Mouse (Mus musculus) hindbrain, embryonic 16.5 days (tissue): ENCODE measurements at regions not wholly inside any gene's neighbourhood (a gene's known extent, or its start where the extent isn't known, plus 50 kb on each side); places are given as distances from the start of the nearest gene placed in this dataset.

ENCODE experiments used
- ATAC-seq: fragments of 200-750 bp; cut with Nextera tagmentation; 2 replicates; pipeline ENCODE4 v1.8.0; 2017; ENCODE audit warnings: moderate TSS enrichment, moderate library complexity
- H3K27ac ChIP-seq: fragments of 300-500 bp; sonication (generic); 2 replicates; pipeline ENCODE4 v1.5.1; 2014; ENCODE audit warnings: low read depth, mild to moderate bottlenecking, control low read depth, low read length, moderate library complexity
- H3K27me3 ChIP-seq: fragments of 300-500 bp; sonication (generic); replicated peaks from 2 replicates; pipeline ENCODE4 v1.6.1; 2014; ENCODE audit warnings: low read length; ENCODE audit not compliant: control insufficient read depth, insufficient read depth
- H3K36me3 ChIP-seq: fragments of 300-500 bp; sonication (generic); 2 replicates; pipeline ENCODE4 v1.6.1; 2014; ENCODE audit warnings: mild to moderate bottlenecking, low read length, moderate library complexity, mixed read lengths; ENCODE audit not compliant: control insufficient read depth, insufficient read depth
- H3K4me1 ChIP-seq: fragments of 300-500 bp; sonication (generic); 2 replicates; pipeline ENCODE4 v1.6.1; 2014; ENCODE audit warnings: low read depth, low read length; ENCODE audit not compliant: control insufficient read depth, insufficient read depth
- H3K4me2 ChIP-seq: fragments of 300-500 bp; sonication (generic); 2 replicates; pipeline ENCODE4 v1.6.1; 2014; ENCODE audit warnings: mild to moderate bottlenecking, low read length, control low read depth, moderate library complexity
- H3K4me3 ChIP-seq: fragments of 300-500 bp; sonication (generic); 2 replicates; pipeline ENCODE4 v1.5.1; 2014; ENCODE audit warnings: mild to moderate bottlenecking, low read length, control low read depth, moderate library complexity
- H3K9ac ChIP-seq: fragments of 300-500 bp; sonication (generic); 2 replicates; pipeline ENCODE4 v1.6.1; 2014; ENCODE audit warnings: low read depth, mild to moderate bottlenecking, control low read depth, low read length, moderate library complexity
- H3K9me3 ChIP-seq: fragments of 300-500 bp; sonication (generic); 2 replicates; pipeline ENCODE4 v1.6.1; 2014; ENCODE audit warnings: mild to moderate bottlenecking, low read length, moderate library complexity; ENCODE audit not compliant: control insufficient read depth
- WGBS: fragments of 180-500 bp; shearing (Covaris S2); extraction: QIAGEN DNeasy Blood & Tissue Kit; methylation state at CpG from one replicate; pipeline ENCODE4 v1.1.7; 2014; 5-methylcytosine and 5-hydroxymethylcytosine counted together

DNA sequence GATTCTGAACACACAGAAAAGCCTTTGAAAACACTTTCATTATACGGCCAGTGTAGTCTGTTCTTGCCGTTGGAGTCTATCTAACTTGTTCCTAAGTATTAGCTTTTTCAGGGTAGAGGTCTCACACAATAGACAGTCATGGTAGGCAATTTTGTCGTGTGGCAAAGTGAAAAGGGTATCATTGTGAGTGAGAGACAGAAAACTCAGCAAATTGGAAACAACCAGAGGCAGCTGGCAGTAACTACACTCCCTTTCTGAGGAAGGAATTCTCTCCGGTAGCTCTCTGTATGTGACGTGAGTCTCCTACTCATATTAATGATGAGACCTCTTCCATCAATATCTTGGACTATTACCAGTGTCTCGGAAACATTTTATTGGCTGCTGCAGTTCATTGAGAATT, 413.8 kb upstream of the Hnrnpa3 start:
- 0 out of 2 replicates have a peak overlapping the region, but pooled peaks have one; percentile 9 for H3K27ac ChIP-seq
- peaks cover 14% of the 10 kb centered on the region for H3K4me1 ChIP-seq
- no peaks in the 10 kb centered on the region for H3K27me3 ChIP-seq
- 40% methylated on average over 6 of the region's 6 CpGs for WGBS
- H3K36me3 ChIP-seq = no peaks in the 10 kb centered on the region
- no peaks in the 10 kb centered on the region for H3K9me3 ChIP-seq
- no peak overlapping the region for H3K4me3 ChIP-seq
- no peak for ATAC-seq
- H3K4me2 ChIP-seq = no peak overlapping the region
- no peak overlapping the region for H3K9ac ChIP-seq

DNA sequence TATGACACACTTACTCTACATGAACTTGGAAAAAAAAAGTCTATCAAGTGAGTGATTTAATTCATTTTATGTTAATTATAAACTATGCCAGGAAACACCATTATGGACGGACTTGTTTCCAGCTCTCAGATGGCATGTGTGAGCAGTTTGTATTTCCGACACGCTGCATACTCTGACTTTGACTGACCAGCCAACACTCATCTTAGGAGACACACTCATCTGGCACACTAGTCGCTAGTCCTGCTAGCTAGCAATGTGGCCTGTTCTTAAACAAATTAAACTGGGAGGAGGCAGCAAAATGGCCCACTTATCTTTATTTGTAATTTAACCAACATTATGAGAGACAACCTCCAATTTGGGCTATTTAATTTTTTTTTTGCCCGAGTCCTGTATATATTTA, 413.4 kb upstream of the Hnrnpa3 start:
- WGBS = 53% methylated on average over 5 of the region's 5 CpGs
- peak overlapping the region; percentile 46 for H3K4me2 ChIP-seq
- no peaks in the 10 kb centered on the region for H3K36me3 ChIP-seq
- no peak overlapping the region for H3K9ac ChIP-seq
- no peaks in the 10 kb centered on the region for H3K27me3 ChIP-seq
- no peak for ATAC-seq
- H3K27ac ChIP-seq = peak overlapping the region; percentile 31; the same call in 1 of the 2 replicates
- H3K4me1 ChIP-seq = peaks cover 14% of the 10 kb centered on the region
- no peaks in the 10 kb centered on the region for H3K9me3 ChIP-seq
- H3K4me3 ChIP-seq = no peak overlapping the region

DNA sequence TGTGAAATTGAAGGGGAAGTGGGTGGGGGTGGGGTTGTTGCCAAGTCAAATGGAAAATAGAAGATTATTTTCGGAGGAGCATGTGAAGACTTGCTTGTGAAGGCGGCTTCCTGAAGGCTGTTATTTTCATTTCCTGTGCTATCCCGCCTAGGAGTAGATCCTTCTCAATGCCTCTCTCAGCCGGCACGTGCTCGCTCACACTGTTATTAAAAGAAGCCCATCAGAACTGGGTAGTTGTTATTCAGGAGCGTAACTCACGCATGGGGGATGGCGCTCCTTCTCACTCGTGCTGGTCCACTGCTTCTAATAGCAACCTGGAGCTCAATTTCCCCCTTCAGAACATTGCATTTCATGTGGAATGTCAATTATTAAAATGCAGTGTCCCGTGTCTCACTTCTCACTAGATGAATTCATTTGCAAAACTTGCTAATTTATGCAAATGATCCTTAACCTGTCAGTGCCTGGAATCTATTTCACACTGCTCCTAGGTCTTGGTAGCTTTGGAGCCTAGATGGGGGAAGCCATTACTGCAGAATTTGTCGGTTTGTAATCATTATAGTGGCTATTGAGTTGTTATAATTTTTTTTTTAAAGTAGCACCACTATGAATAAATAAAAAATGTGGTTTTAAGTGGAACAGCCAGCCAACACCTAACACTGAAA, 412.8 kb upstream of the Hnrnpa3 start:
- Histone ChIP-seq H3K36me3 (no peaks in the 10 kb centered on the region), H3K27me3 (no peaks in the 10 kb centered on the region), H3K9ac (no peak overlapping the region), H3K9me3 (no peaks in the 10 kb centered on the region), H3K4me1 (peaks cover 14% of the 10 kb centered on the region), H3K4me3 (no peak overlapping the region), H3K4me2 (peak overlapping the region; percentile 46), H3K27ac (peak overlapping the region; percentile 31; the same call in 1 of the 2 replicates)
- 10% methylated on average over 12 of the region's 12 CpGs for WGBS
- ATAC-seq = peak; percentile 86

DNA sequence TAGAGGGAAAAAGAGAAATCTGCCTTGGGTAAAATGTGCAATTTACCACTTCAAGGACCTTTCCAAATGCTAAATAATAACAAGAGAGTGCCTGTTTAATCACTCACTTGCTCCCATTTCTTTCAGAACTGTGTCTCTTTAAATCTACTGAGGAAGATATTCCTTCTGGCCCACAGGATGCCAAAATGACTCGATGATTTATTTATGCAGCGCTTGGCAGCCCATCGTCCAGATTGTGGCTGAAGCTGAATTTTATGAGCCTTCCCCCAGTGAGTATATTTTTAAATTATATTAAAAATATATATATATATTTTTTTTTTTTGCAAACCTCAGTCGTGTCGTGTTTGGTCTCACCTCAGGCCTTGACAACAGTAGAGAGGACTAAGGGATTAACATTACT, 410.8 kb upstream of the Hnrnpa3 start:
- WGBS = 30% methylated on average over 5 of the region's 5 CpGs
- H3K36me3 ChIP-seq = no peaks in the 10 kb centered on the region
- H3K4me1 ChIP-seq = peaks cover 14% of the 10 kb centered on the region
- no peak overlapping the region for H3K4me2 ChIP-seq
- H3K27ac ChIP-seq = no peak overlapping the region
- no peak overlapping the region for H3K4me3 ChIP-seq
- no peaks in the 10 kb centered on the region for H3K27me3 ChIP-seq
- H3K9me3 ChIP-seq = no peaks in the 10 kb centered on the region
- no peak for ATAC-seq
- H3K9ac ChIP-seq = no peak overlapping the region

DNA sequence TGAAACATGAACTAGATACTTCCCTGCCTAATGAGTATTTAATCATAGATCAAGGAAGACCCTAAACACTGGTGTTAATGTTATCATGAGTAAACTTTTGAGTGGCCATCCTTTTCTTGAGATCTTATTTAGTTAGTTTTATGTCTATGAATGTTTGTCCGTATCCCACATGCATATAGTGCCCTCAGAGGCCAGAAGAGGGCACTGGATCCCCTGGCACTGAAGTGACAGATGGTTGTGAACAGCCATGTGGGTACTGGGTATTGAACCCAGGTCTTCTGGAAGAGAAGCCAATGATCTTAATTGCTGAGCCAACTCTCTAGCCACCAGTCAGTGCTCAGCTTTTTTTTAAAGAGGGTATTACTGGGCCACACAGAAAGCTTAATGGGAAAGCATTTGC, 408.6 kb upstream of the Hnrnpa3 start:
- ATAC-seq = no peak
- H3K4me1 ChIP-seq = peaks cover 9% of the 10 kb centered on the region
- H3K27me3 ChIP-seq = no peaks in the 10 kb centered on the region
- H3K4me3 ChIP-seq = no peak overlapping the region
- H3K9me3 ChIP-seq = no peaks in the 10 kb centered on the region
- H3K4me2 ChIP-seq = no peak overlapping the region
- WGBS = 78% methylated on average over 1 of the region's 1 CpGs
- H3K27ac ChIP-seq = no peak overlapping the region
- H3K36me3 ChIP-seq = no peaks in the 10 kb centered on the region
- no peak overlapping the region for H3K9ac ChIP-seq

- no peak overlapping the region for H3K4me2 ChIP-seq
- H3K4me1 ChIP-seq = no peaks in the 10 kb centered on the region
- H3K9me3 ChIP-seq = no peaks in the 10 kb centered on the region
- no peaks in the 10 kb centered on the region for H3K27me3 ChIP-seq
- 52% methylated on average over 8 of the region's 8 CpGs for WGBS
- H3K4me3 ChIP-seq = no peak overlapping the region
- no peaks in the 10 kb centered on the region for H3K36me3 ChIP-seq
- no peak for ATAC-seq
- H3K9ac ChIP-seq = no peak overlapping the region
- no peak overlapping the region for H3K27ac ChIP-seq
Observed at GRCm38 (mm10) chr2:75252829-75253228, 406.2 kb upstream of the Hnrnpa3 start.

- Histone ChIP-seq H3K36me3 (no peaks in the 10 kb centered on the region), H3K4me1 (peaks cover 7% of the 10 kb centered on the region), H3K9me3 (no peaks in the 10 kb centered on the region), H3K27me3 (no peaks in the 10 kb centered on the region), H3K9ac (no peak overlapping the region), H3K4me3 (no peak overlapping the region), H3K27ac (0 out of 2 replicates have a peak overlapping the region, but pooled peaks have one; percentile 7), H3K4me2 (no peak overlapping the region)
- peak; percentile 73 for ATAC-seq
- 62% methylated on average over 7 of the region's 7 CpGs for WGBS
Observed at GRCm38 (mm10) chr2:75265218-75265617, 393.8 kb upstream of the Hnrnpa3 start.

GRCm38 (mm10) chr2:75265739-75266699, 393.0 kb upstream of the Hnrnpa3 start:
- peak; percentile 35; the same call in 1 of the 2 replicates for ATAC-seq
- no peak overlapping the region for H3K4me2 ChIP-seq
- WGBS = 56% methylated on average over 19 of the region's 19 CpGs

DNA sequence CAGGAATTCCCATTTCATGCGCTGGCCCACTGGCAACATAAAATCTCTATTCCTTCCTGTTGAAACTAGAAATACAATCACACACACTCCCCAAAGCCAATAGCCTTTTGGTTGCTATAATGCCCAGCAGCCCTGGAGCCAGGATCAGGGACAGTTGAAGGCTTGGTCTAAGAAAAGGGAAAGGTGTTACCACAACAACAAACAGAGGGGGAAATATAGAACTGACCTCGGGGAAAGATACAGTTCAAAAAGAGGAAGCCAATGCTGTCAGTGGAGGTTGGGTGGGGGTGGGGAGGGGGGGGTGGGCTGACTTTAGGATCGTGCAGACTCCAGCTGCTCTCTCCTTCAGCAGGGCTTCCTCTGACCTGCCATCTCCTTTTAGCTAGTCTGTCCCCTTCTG, 391.1 kb upstream of the Hnrnpa3 start:
- no peak overlapping the region for H3K4me2 ChIP-seq
- peaks cover 7% of the 10 kb centered on the region for H3K4me1 ChIP-seq
- no peak for ATAC-seq
- H3K27me3 ChIP-seq = no peaks in the 10 kb centered on the region
- no peak overlapping the region for H3K27ac ChIP-seq
- no peak overlapping the region for H3K4me3 ChIP-seq
- no peak overlapping the region for H3K9ac ChIP-seq
- H3K9me3 ChIP-seq = no peaks in the 10 kb centered on the region
- no peaks in the 10 kb centered on the region for H3K36me3 ChIP-seq
- WGBS = 83% methylated on average over 3 of the region's 3 CpGs

More at GRCm38 (mm10) chr2:75265739-75266699, 393.0 kb upstream of the Hnrnpa3 start:
- H3K4me3 ChIP-seq = no peak overlapping the region
- H3K27ac ChIP-seq = 0 out of 2 replicates have a peak overlapping the region, but pooled peaks have one; percentile 7
- no peaks in the 10 kb centered on the region for H3K36me3 ChIP-seq
- no peaks in the 10 kb centered on the region for H3K9me3 ChIP-seq
- no peaks in the 10 kb centered on the region for H3K27me3 ChIP-seq
- no peak overlapping the region for H3K9ac ChIP-seq
- H3K4me1 ChIP-seq = peaks cover 7% of the 10 kb centered on the region
